Mouse (Mus musculus): Measurements from ENCODE around the gene Ccl11.

The Ccl11 gene

DNA sequence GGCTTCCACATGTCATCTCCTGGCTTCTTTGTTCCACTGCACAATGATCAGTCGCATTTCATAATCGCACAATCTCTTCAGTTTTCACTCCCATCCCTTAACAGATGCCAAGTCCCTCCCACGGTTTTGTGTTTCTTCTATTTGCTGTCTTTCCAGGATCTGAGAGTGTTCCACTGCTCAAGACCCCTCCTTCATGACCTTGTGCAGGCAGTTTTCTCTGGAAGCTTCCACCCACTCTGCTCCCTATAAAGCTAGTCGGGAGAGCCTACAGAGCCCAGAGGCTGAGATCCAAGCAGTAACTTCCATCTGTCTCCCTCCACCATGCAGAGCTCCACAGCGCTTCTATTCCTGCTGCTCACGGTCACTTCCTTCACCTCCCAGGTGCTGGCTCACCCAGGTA lies at the start of gene Ccl11:
Gene Ccl11, plus strand, starts transcription at position 178 of the 400 bp plus-strand sequence.
- DNase-seq (ENCODE audit: low read depth, low spot score): no peak
- Histone ChIP-seq H3K36me3 (ENCODE audit: control insufficient read depth, insufficient read depth, low read length, poor library complexity, severe bottlenecking) (no peaks in the 10 kb centered on the region), H3K27me3 (ENCODE audit: control insufficient read depth, insufficient read depth, low read length, poor library complexity, severe bottlenecking) (no peaks in the 10 kb centered on the region)

DNA sequence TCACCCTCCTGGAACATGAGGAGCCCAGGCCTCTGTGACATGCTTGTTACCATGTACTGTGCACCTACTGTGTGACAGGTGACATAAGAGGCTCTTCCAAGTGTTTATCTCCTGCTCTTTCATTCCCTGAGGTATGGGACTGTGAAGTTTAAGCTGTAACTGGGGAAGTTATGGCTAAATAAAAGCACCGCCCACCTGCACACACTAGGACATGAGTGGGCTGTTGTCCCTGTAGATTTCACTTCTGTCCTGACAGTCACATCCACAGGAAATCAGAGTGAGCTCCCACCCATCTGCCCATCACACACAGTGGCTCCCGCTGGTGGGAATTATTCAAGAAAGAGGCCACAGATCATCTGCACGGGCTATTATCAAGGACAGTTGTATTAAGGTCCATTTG lies 47.5 kb upstream of the Ccl11 start:
- H3K27me3 ChIP-seq (ENCODE audit: control insufficient read depth, insufficient read depth, low read length, poor library complexity, severe bottlenecking): no peaks in the 10 kb centered on the region
- H3K36me3 ChIP-seq (ENCODE audit: control insufficient read depth, insufficient read depth, low read length, poor library complexity, severe bottlenecking): no peaks in the 10 kb centered on the region
- DNase-seq (ENCODE audit: low read depth, low spot score): no peak

DNA sequence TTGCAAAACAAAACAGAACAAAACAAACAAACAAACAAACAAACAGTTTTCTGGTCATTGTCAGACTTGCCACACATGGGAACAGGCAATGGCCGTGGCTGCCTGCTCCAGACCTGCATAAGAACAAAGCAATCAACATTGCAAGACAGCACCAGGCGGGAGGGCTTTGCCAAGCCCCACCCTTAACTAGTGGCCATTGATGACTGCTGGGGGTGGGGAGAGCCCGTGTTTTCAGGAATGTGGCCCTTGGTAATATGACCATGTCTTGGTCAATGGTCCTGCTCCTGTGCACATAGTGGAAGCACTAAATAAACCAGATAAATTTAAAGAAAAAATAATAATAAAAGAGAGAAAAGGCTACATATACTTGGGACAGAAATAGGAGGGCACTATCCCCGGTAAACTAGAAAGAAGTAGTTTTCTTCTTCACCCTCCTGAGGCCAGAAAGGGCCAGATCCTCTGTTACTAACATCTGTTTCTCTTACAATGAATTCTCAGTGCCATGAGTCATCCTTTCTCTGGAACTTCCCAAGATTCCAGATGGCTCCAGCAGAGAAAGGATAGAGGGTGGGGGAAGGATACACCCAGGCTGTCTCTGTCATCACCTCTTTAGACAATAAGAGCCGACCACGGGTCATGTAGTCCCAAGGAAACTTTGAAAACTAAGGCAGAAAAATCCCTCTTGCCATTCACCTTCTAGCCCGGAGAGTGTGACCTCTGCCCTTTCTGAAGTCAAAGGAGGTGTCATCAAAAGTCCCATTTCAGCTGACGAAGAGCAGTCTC lies 46.0 kb upstream of the Ccl11 start:
- no peak for DNase-seq (ENCODE audit: low read depth, low spot score)
- no peaks in the 10 kb centered on the region for H3K36me3 ChIP-seq (ENCODE audit: control insufficient read depth, insufficient read depth, low read length, poor library complexity, severe bottlenecking)
- H3K27me3 ChIP-seq (ENCODE audit: control insufficient read depth, insufficient read depth, low read length, poor library complexity, severe bottlenecking): no peaks in the 10 kb centered on the region

DNA sequence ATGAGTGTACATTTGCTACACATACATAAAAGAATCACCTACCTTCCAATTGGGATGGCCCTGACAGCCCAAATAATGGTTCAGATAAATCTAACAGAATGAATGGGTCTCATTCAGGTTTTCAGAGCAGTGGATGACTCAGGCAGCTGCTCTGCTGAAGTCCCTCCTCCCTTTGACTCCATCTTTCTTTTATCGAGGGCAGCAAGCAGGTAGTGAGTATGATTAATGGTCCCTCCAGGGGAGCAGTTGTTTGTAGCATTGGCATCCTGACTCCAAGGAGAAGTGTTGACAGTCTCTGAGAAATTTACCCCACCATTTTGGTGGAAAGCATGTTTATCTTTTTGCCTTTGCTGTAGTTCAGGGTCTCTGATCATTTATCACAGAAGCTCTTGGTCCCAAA lies 43.9 kb upstream of the Ccl11 start:
- Histone ChIP-seq H3K27me3 (ENCODE audit: control insufficient read depth, insufficient read depth, low read length, poor library complexity, severe bottlenecking) (no peaks in the 10 kb centered on the region), H3K36me3 (ENCODE audit: control insufficient read depth, insufficient read depth, low read length, poor library complexity, severe bottlenecking) (no peaks in the 10 kb centered on the region)
- DNase-seq (ENCODE audit: low read depth, low spot score): no peak

DNA sequence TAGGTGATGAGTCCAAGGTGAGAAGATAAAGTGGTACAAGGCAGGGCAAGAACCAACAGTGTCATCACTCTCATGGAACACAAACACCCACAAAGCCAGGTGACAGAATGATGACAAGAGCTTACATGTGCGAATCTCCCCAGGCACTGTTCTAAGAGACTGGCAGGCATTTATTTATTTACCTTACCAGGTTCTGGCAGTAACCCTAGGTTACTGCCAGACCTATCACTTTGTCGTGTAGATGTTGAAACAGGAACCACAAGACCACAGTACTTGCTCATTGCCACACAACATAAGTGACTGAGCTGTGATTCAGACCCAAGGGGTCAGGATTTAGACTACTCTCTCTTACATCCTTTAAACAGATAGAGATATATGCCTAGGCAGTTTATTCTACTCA lies 42.6 kb upstream of the Ccl11 start:
- DNase-seq (ENCODE audit: low read depth, low spot score): no peak
- H3K27me3 ChIP-seq (ENCODE audit: control insufficient read depth, insufficient read depth, low read length, poor library complexity, severe bottlenecking): no peaks in the 10 kb centered on the region
- no peaks in the 10 kb centered on the region for H3K36me3 ChIP-seq (ENCODE audit: control insufficient read depth, insufficient read depth, low read length, poor library complexity, severe bottlenecking)

GRCm38 (mm10) chr11:82016181-82016780 lies 41.3 kb upstream of the Ccl11 start:
- H3K27me3 ChIP-seq (ENCODE audit: control insufficient read depth, insufficient read depth, low read length, poor library complexity, severe bottlenecking): no peaks in the 10 kb centered on the region
- no peaks in the 10 kb centered on the region for H3K36me3 ChIP-seq (ENCODE audit: control insufficient read depth, insufficient read depth, low read length, poor library complexity, severe bottlenecking)
- DNase-seq (ENCODE audit: low read depth, low spot score): no peak

GRCm38 (mm10) chr11:82019389-82019788 lies 38.2 kb upstream of the Ccl11 start:
- no peak for DNase-seq (ENCODE audit: low read depth, low spot score)
- no peaks in the 10 kb centered on the region for H3K27me3 ChIP-seq (ENCODE audit: control insufficient read depth, insufficient read depth, low read length, poor library complexity, severe bottlenecking)

GRCm38 (mm10) chr11:82019793-82020192 lies 37.8 kb upstream of the Ccl11 start:
- H3K27me3 ChIP-seq (ENCODE audit: control insufficient read depth, insufficient read depth, low read length, poor library complexity, severe bottlenecking): no peaks in the 10 kb centered on the region
- DNase-seq (ENCODE audit: low read depth, low spot score): no peak
- H3K36me3 ChIP-seq (ENCODE audit: control insufficient read depth, insufficient read depth, low read length, poor library complexity, severe bottlenecking): no peaks in the 10 kb centered on the region

More at GRCm38 (mm10) chr11:82019389-82019788, 38.2 kb upstream of the Ccl11 start:
- no peaks in the 10 kb centered on the region for H3K36me3 ChIP-seq (ENCODE audit: control insufficient read depth, insufficient read depth, low read length, poor library complexity, severe bottlenecking)

GRCm38 (mm10) chr11:82021406-82021805 lies 36.2 kb upstream of the Ccl11 start:
- Histone ChIP-seq H3K36me3 (ENCODE audit: control insufficient read depth, insufficient read depth, low read length, poor library complexity, severe bottlenecking) (no peaks in the 10 kb centered on the region), H3K27me3 (ENCODE audit: control insufficient read depth, insufficient read depth, low read length, poor library complexity, severe bottlenecking) (no peaks in the 10 kb centered on the region)
- no peak for DNase-seq (ENCODE audit: low read depth, low spot score)

GRCm38 (mm10) chr11:82022504-82023056 lies 35.0 kb upstream of the Ccl11 start:
- no peaks in the 10 kb centered on the region for H3K36me3 ChIP-seq (ENCODE audit: control insufficient read depth, insufficient read depth, low read length, poor library complexity, severe bottlenecking)
- DNase-seq (ENCODE audit: low read depth, low spot score): no peak
- H3K27me3 ChIP-seq (ENCODE audit: control insufficient read depth, insufficient read depth, low read length, poor library complexity, severe bottlenecking): no peaks in the 10 kb centered on the region

- no peaks in the 10 kb centered on the region for H3K27me3 ChIP-seq (ENCODE audit: control insufficient read depth, insufficient read depth, low read length, poor library complexity, severe bottlenecking)
- DNase-seq (ENCODE audit: low read depth, low spot score): no peak
- H3K36me3 ChIP-seq (ENCODE audit: control insufficient read depth, insufficient read depth, low read length, poor library complexity, severe bottlenecking): no peaks in the 10 kb centered on the region
These were observed 33.9 kb upstream of the Ccl11 start for GRCm38 (mm10) chr11:82023769-82024168.

DNA sequence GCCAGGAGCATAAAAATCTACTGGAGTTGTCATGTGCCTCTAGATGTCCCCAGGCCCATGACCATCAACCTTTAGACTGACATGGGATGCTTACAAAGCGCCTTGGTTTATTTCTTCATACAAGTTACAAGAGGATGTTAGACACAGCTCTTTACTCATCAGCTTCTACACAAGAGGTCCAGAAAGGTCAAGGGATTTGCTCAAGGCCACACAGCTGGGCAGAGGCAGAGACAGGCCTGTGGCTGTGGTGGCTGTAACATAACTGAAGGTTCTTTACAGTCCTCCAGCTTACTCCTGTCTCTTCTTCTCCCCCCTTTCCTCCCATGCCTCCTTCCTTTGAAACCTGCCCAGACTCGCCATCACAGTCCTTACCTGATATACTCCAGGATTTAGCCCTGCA lies 27.5 kb upstream of the Ccl11 start:
- no peak for DNase-seq (ENCODE audit: low read depth, low spot score)
- no peaks in the 10 kb centered on the region for H3K36me3 ChIP-seq (ENCODE audit: control insufficient read depth, insufficient read depth, low read length, poor library complexity, severe bottlenecking)
- no peaks in the 10 kb centered on the region for H3K27me3 ChIP-seq (ENCODE audit: control insufficient read depth, insufficient read depth, low read length, poor library complexity, severe bottlenecking)

GRCm38 (mm10) chr11:82032136-82032535 lies 25.5 kb upstream of the Ccl11 start:
- no peaks in the 10 kb centered on the region for H3K27me3 ChIP-seq (ENCODE audit: control insufficient read depth, insufficient read depth, low read length, poor library complexity, severe bottlenecking)
- no peaks in the 10 kb centered on the region for H3K36me3 ChIP-seq (ENCODE audit: control insufficient read depth, insufficient read depth, low read length, poor library complexity, severe bottlenecking)
- no peak for DNase-seq (ENCODE audit: low read depth, low spot score)

GRCm38 (mm10) chr11:82032678-82033344 lies 24.8 kb upstream of the Ccl11 start:
- Histone ChIP-seq H3K27me3 (ENCODE audit: control insufficient read depth, insufficient read depth, low read length, poor library complexity, severe bottlenecking) (no peaks in the 10 kb centered on the region), H3K36me3 (ENCODE audit: control insufficient read depth, insufficient read depth, low read length, poor library complexity, severe bottlenecking) (no peaks in the 10 kb centered on the region)
- DNase-seq (ENCODE audit: low read depth, low spot score): no peak

DNA sequence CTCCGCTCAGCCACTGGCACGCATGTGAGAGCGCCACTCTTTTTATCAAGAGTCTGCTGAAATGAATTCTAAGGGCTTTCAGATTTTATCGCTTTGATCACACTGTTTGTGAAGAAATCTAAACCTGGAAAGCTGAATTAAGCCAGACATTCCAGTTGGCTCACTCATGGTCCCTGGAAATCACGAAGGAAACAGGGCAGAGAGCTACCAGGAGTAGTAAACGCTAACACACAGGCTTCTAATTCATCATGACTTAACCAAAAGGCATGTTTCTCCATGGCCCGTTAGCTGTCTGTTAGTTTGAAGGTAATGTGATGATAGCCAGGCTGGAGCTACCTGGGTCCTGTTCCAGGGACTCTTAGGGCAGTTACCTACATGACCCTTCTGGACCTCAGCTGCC lies 23.2 kb upstream of the Ccl11 start:
- Histone ChIP-seq H3K27me3 (ENCODE audit: control insufficient read depth, insufficient read depth, low read length, poor library complexity, severe bottlenecking) (no peaks in the 10 kb centered on the region), H3K36me3 (ENCODE audit: control insufficient read depth, insufficient read depth, low read length, poor library complexity, severe bottlenecking) (no peaks in the 10 kb centered on the region)
- DNase-seq (ENCODE audit: low read depth, low spot score): no peak

All from splenic B cell, adult 2 months (primary cell).